Mouse (Mus musculus) cerebellum, adult 2 months (tissue): Measurements from ENCODE around the gene Ttc30a1.
"Not testable (repeated sequence)": the region's sequence is repeated elsewhere in the genome, so short reads cannot be mapped to it uniquely, and the experiment has no call there.

Experiments
- CTCF ChIP-seq: fragments of 200-500 bp; IDR thresholded peaks from 2 replicates; pipeline ENCODE4 v1.5.1; 2011; ENCODE audit warnings: low read depth, mild to moderate bottlenecking, control low read depth, low read length, moderate library complexity, borderline replicate concordance; ENCODE audit not compliant: insufficient read depth
- POLR2A ChIP-seq: fragments of 200-500 bp; IDR thresholded peaks from 2 replicates; pipeline ENCODE4 v1.6.1; 2011; ENCODE audit warnings: low read length, control low read depth, borderline replicate concordance; ENCODE audit not compliant: insufficient read depth

DNA sequence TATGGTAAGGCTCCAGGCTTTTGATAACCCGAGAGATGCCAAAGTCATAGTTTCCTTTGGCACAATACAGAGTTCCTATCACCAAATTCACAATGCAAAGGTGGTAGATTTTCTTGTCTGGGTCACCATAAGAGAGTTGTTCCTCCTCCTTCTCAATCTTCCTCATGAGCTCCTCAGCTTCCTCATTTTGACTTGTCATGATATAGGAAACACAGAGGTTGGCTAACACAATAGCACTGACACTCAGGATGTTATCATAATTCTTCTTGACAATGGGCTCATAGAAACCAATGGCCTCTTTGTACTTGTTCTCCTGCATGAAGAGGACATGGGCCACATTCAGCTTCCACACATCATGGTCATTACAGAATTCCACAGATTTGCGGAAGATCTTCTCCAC, 45.1 kb downstream of the Ttc30a1 start:
- TF ChIP-seq CTCF, POLR2A: not testable (repeated sequence)
